Mouse (Mus musculus): Measurements from ENCODE around the gene Galnt9. TPM values are rescaled to one million over a fixed set of nuclear protein-coding genes. Genes with fewer than 3 reads are reported as not detected.

Gene Galnt9
- total RNA-seq, 2 experiments from 2014 or later, result 90.0 to 123 TPM

DNA sequence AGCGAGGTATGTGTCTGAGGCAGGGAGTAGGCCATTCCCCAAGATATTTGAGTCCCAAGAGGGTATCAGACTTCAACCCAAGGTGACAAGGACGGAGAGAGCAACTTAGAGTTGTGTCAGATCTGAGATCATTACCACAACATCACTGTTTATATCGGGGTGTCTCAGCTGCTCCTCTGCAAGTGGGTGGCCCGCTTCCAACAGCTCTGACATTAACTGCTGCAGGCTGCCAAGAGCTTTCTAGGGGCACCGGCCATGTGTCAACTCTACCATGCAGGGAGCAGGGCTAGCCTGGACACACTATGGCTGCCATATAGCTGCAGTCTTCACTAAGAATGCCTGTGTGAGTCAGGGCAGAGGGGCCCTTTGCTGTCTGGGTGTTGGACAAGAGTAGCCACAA lies 65.7 kb downstream of the Galnt9 start:
- intact Hi-C loops (cut with DNase I), result no loop called here
- no peak for DNase-seq (ENCODE audit: low spot score in 2 of 2)

DNA sequence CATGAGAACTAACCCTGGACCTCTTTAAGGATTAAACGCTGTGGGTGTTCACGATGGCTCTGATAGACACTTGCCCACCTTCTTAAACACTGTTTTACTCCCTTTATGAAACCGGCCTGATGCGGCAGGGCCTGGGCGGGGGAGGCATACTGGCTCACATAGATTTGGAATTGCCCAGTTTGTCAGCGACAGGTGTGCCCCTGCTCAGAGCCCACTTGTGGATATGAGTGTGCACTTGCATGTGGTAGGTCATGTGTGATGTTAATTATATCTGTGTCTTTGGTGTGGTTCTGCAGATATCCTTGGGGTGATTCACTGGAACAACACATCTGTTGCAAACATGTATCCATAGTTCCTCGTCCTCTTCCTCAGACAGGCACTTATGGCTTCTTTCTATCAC lies 66.3 kb downstream of the Galnt9 start:
- DNase-seq (ENCODE audit: low spot score in 2 of 2), result no peak
- intact Hi-C loops (cut with DNase I), result no loop called here

DNA sequence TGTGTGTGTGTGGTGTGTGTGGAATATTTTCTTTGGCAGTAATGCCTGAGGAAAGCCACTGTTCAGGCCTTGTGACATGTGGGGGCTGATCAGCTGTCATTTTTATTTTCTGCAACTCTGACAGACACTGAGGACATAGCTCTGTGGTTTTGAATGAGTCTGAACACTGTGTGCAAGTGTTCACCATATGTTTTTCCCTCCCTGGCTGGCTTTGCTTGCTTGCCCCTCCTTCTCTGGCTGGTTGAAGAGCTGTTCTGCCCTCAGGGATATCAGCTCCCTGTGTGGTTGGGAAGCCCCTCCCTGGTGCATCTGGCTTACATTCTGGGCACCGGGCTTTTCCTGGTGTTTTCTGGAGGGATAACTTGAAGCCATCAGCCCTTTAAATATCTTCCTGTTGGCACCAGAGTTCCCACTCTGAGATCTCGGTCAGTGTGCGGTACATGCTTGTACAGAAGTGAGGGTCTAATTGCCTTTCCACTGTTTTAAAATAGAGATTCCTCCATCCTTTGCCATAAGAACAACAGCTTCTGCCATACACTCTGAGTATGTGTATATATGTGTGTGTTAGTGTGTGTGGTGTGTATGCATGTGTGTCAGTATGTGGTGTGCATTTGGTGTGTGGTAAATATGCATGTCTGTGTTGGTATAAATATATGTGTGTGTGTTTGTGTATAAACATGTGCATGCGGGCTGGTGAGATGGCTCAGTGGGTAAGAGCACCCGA lies 67.4 kb downstream of the Galnt9 start:
- intact Hi-C loops (cut with DNase I), result no loop called here
- DNase-seq (ENCODE audit: low spot score in 2 of 2), result peak; percentile 36 to 54

DNA sequence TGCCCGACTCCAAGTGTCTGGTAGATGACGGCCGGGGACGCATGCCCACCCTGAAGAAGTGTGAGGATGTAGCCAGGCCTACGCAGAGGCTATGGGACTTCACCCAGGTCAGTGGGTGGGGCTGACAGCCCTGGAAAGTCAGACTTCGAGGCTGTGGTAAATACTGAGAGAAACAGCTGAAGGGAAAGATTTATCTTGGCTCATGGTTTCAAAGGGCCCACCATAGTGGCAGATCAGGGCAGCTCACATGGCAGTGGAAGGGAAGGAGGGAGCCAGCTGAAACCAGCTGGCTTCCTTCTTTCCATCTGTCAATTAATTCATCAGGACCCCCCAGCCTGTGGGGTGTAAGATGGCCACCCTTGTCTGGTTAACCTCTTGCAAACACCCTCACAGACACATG lies 75.1 kb downstream of the Galnt9 start:
- intact Hi-C loops (cut with DNase I), result no loop called here
- DNase-seq (ENCODE audit: low spot score in 2 of 2), result no peak

DNA sequence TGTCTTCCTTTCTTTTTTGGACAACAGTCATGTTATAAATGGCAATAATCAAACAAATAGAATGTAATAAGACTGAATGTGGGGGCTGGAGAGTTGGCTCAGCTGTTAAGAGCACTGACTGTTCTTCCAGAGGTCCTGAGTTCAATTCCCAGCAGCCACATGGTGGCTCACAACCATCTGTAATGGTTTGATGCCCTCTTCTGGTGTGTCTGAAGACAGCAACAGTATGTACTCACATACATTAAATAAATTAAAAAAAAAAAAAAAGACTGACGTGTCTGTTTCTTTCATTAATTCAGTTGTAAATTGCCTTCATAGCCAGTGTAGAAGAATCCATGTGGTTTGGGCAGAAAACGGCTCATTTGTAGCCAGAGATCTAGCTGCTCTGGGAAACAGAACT lies 80.2 kb downstream of the Galnt9 start:
- no peak for DNase-seq (ENCODE audit: low spot score in 2 of 2)
- intact Hi-C loops (cut with DNase I), result no loop called here

DNA sequence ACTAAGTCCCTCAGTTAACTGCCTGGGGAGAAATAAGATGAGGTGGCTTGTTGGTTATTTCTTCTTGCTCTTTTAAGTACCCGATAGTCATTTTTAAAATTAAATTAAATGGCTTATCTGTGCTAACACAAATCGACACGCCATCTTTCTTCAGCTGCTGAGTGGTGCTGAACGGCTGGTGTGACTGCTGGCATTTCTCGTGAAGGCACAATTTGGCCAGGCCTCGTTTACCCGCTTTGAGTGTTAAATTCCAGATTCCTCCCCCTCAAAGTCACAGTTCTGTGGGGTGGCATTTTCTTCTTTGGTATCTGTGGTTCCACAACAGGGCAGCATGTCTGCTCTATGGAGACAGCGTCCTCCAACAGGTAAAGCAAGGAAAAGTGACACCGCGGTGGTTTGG lies 83.2 kb downstream of the Galnt9 start:
- intact Hi-C loops (cut with DNase I), result no loop called here
- peak in 1 of 2 experiments; percentile 48 for DNase-seq (ENCODE audit: low spot score in 2 of 2)

DNA sequence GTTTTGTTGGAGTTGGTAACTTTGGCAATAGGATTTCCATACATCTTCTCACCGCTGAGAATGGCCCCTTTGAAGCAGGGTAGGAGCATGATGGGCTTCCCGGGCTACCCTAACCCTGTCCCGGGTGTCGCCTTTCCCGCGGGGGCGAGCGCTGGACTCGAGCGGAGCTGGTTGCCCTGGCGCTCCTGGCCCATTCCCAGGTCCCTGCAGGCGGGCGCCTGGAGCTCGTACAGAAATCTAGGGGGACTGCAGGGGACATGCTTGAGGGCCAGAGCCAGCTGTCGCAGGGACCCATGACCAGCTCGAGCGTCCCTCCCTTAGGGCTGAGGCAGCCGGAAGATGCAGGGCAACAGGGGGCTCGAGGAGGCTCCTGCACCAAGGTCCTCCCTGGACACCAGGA lies 84.0 kb downstream of the Galnt9 start:
- DNase-seq (ENCODE audit: low spot score in 2 of 2), result no peak
- intact Hi-C loops (cut with DNase I), result no loop called here

DNA sequence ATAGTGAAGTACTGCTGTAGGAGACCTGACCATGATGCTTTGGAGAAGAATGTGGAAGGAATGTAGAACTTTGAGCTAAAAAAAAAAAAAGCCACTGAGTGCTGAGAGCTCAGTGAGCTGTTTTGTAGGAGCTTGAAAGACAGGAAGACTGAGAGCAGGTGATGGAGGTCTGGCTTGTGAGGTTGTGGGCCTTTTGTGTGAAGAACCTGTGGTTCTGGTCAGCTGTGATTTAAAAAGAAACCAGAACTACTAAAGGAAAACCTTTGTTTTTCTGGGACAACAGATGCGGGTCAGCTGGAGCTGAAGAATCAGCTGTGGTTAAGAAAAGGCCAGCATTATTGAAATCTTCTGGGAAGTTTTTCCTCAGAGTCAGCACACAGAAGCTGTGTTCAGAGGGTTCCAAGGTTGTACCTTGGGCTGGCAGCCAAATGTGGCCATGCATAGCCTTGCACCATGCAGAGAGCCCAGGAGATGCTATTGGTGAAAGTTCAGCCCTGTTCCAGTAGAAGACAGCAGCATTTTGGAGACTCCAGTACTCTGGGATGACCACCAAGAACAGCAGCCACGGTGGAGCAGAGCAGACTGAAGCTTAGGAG lies 85.5 kb downstream of the Galnt9 start:
- DNase-seq (ENCODE audit: low spot score in 2 of 2), result no peak
- intact Hi-C loops (cut with DNase I), result no loop called here

DNA sequence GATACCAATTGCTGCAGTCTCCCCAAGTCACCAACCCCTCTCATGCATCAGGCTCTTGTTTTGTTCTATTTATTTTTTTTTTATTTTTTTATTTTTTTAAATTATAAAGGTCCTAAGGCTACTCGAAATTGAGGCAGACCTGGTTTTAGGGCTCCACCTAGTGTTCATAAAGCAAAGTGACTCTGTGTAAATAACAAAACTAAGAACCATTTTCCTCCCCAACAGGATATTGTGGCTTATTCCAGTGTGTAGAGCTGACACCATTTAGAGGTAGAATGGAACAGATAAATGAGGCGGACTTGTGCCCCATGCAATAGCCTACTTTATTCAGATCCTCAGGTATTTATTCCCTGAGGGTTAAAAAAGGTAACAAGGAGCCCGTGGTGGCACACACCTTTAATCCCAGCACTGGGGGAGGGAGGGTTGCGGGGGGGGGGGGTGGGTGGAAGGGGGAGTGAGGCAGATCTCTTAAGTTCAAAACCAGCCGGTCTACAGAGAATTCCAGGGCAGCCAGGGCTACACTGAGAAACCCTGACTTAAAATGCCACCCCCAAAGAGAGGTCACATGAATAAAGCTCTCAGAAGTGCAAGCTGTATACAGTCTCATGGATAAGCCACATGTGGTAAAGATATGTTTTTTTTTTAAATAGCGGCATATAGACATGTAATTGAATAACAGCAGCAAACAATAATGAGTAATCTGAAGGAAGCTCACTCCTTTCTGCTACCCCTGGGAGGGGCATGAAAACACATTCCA lies 92.0 kb downstream of the Galnt9 start:
- intact Hi-C loops (cut with DNase I), result loop anchor here (1.0 to 2.0 kb wide), 2 partner anchors 142 to 279 kb away; no protein-coding TSS in a partner anchor
- peak; percentile 21 to 52 for DNase-seq (ENCODE audit: low spot score in 2 of 2)

DNA sequence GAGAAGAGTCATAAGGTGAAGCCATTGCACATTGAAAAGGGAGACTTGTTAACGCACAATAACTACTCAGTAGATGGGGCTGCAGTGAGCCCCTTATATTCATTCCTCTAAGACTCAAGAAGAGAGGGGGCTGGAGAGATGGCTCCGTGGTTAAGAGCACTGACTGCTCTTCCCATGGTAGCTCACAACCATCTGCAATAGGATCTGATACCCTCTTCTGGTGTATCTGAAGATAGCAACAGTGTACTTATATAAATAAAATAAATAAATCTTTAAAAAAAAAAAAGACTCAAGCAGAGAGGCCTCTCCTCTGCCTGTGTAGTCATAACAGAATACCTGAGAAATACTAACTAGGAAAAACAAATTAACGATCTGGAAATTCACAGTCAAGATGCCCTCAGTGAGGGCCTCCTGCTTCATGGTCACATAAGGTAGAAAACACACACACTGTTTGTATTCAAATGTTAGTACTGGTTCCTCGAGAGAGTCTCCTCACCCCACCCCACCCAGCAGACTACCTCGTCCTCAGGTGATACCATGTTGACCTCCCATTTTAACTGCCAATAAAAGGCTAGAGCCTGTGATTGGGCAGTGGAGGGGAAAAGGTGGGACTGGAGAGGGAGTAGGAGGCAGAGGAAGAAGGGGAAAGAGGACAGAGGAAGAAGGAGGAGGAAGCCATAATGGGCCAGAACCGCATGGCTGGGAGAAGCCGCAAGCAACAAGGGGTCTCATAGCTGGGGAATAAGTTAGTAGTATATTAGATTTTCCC lies 94.3 kb downstream of the Galnt9 start:
- intact Hi-C loops (cut with DNase I), result no loop called here
- DNase-seq (ENCODE audit: low spot score in 2 of 2), result no peak

DNA sequence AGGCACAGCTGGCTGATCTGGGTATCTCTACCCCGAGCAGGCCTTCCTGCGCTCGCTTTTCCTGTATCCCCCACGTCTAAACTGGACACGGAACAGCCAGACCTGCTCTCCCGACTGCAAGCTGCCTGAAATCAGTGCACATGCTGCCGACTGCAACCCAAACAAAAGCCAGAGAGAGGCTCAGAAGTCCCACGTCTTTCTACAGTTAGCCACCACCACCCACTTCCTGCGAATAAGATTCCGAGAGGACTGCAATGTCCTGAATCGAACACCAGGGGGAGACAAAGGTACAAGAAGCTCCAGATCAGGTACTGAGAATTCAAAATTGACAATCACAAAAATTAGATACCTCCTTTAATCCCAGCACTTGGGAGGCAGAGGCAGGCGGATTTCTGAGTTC lies 95.3 kb downstream of the Galnt9 start:
- intact Hi-C loops (cut with DNase I), result no loop called here
- DNase-seq (ENCODE audit: low spot score in 2 of 2), result peak; percentile 76 to 95

DNA sequence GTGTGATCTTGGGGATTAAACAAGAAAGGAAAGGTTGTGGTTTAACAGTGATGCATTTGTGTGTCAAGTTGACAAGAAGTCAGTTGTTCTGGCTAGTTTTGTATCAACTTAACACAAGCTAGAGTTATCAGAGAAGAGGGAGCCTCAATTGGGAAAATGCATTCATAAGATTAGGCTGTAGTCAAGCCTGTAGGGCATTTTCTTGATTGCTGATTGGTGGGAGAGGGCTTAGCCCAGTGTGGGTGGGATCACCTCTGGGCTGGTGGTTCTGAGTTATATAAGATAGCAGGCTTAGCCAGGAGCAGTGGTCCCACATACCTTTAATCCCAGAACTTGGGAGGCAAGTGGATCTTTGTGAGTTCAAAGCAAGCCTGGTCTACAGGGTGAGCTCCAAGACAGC lies 102.2 kb downstream of the Galnt9 start:
- no peak for DNase-seq (ENCODE audit: low spot score in 2 of 2)
- intact Hi-C loops (cut with DNase I), result no loop called here

DNA sequence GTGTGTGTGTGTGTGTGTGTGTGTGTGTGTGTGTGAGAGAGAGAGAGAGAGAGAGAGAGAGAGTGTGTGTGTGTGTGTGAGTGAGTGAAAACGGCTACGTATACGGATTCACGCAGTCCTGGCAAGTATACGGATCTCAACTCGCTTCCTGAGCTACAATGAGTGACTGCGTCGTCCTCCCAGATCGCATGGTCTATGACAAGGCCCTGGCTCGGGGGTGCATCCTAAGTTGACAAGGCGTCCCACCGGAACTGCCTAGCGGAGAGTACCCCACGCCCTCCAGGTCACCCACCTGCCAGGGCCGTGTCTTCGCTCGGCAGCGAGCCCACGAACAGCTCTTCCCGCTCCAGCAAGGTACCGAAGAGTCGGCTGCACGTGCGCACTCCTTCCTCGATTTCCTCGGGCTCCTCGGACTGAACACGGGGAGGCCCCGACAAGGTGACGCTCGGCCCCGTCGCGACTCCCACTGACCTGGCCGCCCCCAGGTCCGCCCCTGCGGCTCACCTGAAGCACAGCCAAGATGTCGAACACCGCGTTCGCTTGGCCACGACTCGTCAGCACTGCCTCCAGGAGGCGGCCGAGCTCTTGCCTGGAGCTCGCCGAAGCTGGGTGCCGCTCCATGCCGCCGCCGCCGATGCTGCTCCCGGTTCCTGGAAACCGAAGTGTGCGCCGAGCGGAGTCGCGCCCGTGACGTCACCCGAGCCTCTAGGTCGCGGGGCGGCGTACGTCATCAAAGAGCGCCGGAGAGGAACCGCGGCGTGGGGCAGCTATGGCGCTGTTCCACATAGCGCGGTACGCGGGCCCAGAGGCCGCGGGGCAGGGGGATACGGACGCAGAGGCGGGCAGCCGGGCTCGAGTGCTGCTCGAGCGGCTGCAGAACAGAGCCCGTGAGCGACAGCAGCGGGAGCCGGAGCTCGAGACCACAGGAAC lies 108.8 kb downstream of the Galnt9 start, which contains the start of the genes Noc4l and Ddx51:
TSS of gene Noc4l (minus strand) at position 699 of the 930 bp plus-strand sequence.
TSS of gene Ddx51 (plus strand) at position 733 of the 930 bp plus-strand sequence.
- peak; percentile 95 to 97 for DNase-seq (ENCODE audit: low spot score in 2 of 2)
- intact Hi-C loops (cut with DNase I), result no loop called here

DNA sequence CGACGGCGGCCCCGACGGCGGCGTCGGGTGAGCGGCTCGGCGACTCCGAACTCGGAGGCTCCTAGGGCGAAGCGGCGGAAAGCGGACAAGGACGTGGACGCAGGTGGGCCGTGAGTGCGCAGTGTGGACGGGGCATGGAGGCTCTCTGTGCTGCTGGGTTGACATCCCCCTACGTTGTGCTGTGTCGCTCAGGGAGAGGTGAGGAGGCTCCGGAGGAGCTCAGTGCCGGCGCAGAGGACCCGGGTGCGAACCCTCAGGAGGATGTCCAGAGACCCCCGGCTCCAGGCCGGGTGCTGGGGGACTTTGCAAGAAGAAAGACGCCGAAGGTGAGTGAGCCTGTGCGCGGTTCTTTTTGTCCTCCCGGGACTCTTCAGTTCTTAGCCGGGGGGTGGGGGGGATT lies 109.5 kb downstream of the Galnt9 start:
- DNase-seq (ENCODE audit: low spot score in 2 of 2), result no peak
- intact Hi-C loops (cut with DNase I), result no loop called here

DNA sequence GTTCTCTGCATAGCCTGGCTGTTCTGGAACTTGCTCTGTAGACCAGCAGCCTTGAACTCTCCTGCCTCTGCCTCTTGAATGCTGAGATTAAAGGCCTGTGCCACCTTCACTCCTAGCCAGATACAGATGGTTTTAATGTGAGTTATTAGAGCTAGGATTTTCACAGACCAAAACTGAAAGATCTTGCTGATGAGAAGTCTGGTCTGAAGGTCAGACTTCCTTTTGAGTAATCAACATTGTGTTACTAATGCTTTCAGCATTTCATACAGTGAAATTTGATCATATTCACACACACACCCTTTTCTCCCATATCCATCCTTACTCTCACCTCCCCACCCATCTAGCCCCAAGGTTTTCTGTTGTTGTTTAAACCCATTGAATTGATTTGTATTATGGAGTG lies 115.5 kb downstream of the Galnt9 start:
- DNase-seq (ENCODE audit: low spot score in 2 of 2), result no peak
- intact Hi-C loops (cut with DNase I), result no loop called here

DNA sequence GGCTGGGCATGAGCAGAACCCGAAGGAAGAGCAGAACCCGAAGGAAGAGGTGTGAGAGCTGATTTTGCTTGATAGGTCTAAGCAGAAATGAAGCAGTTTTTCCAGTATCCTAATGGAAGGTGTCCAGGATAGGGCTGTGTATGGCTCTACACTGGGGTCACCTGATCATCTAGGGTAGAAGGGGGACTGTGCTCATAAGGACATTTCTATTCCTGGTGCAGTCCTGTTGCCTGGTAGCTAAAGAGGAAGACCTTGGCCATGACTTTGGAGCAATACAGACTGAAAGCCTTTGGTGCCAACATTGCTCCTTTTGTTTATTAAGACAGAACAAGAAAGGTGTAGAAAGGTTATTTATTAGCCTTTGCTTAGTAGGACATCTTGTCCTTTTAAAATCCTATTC lies 119.9 kb downstream of the Galnt9 start:
- intact Hi-C loops (cut with DNase I), result no loop called here
- no peak for DNase-seq (ENCODE audit: low spot score in 2 of 2)

DNA sequence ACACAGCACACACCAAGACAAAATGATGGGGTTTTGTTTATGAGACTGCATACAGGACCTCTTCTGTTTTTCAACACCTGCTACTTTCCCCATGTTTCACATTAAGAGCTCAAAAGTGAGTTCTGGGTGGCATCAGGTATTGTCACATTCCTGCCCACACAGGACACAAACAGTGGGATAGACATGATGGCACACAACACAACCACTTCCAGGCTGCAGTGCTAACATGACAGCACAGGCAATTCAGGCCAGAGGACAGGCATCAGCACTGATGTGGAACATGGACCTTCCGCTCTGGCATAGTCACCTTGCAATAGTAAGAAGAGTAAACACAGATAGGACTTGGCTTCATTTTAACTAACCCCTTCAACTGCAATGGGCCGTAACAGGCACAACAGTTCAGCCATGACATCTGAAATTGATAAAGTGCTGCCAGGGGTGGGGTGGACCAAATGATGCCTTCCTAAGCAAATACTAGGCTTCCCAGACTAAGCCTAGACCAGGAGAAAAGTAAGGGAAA lies 120.7 kb downstream of the Galnt9 start:
- no peak for DNase-seq (ENCODE audit: low spot score in 2 of 2)
- intact Hi-C loops (cut with DNase I), result no loop called here

DNA sequence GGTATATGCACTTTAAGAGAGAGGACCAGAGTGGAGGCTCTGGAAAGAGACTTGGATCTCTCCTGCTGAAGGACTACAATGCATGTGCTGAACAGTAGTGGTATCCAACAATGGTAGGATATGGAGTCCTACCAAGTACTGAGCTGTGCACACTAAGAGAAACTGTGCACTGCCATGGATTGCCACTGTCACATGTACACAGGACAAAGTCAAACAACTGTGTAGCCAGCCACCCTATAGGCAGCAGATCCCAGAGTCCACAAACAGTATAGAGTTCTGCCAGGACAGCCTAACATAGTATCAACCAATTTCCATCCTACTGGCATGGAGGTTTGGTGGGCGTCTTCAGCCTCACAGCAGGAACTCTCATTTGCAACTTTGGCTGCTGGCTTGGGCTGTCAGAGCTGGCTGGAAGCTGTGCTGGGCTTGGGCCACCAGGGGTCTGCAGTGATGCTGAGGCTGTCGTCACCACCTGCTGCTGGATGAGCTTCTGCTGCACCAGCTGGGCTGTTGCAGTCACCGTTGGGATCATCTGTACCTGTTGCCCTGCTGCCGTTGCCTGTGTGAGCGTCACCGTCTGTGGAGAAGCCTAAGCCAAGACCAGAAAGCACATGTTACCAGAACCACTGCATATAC lies 121.4 kb downstream of the Galnt9 start:
- DNase-seq (ENCODE audit: low spot score in 2 of 2), result no peak
- intact Hi-C loops (cut with DNase I), result no loop called here
